14 mouse cellular contexts compared by ENCODE assay signal in genomic region chr11:88122545-88122944, GRCm38 (mm10). TPM values are rescaled to one million over a fixed set of nuclear protein-coding genes. Genes with fewer than 3 reads are reported as not detected.
DNase-seq lines count a peak whose midpoint lies in the region; ATAC-seq and TF ChIP-seq lines count a peak whose summit lies in the region.
"Had no signal": no experiment of that assay in that cellular context is flagged by ENCODE, and none has a peak within 500 bp of the region (broad histone marks: within the 10 kb centered on the region; RNA-seq: fewer than 3 reads in every experiment).

No protein-coding gene starts in this region.

- no peak for ATAC-seq in hindbrain, postnatal 0 days
- ATAC-seq in hindbrain, embryonic 13.5 days (ENCODE audit: low FRiP score), result no peak
- ATAC-seq: liver, postnatal 0 days had no signal

- H3K27me3 ChIP-seq in hindbrain, embryonic 10.5 days (ENCODE audit: insufficient read depth, poor library complexity, severe bottlenecking), result no peaks in the 10 kb centered on the region
- no peaks in the 10 kb centered on the region for H3K27me3 ChIP-seq in hindbrain, postnatal 0 days (ENCODE audit: insufficient read depth, low read length)
- H3K27me3 ChIP-seq in ES-Bruce4 (ENCODE audit: control insufficient read depth, insufficient read depth, low read length, poor library complexity, severe bottlenecking), result no peaks in the 10 kb centered on the region
- H3K27me3 ChIP-seq in embryonic facial prominence, embryonic 10.5 days (replicated peaks; ENCODE audit: low read depth, poor library complexity, severe bottlenecking), result no peaks in the 10 kb centered on the region
- H3K27me3 ChIP-seq in hindbrain, embryonic 13.5 days, result no peaks in the 10 kb centered on the region

- no peaks in the 10 kb centered on the region for H3K9me3 ChIP-seq in hindbrain, embryonic 10.5 days
- no peaks in the 10 kb centered on the region for H3K9me3 ChIP-seq in hindbrain, postnatal 0 days (ENCODE audit: low read length)
- H3K9me3 ChIP-seq in ES-Bruce4 (replicated peaks; ENCODE audit: control insufficient read depth, insufficient read depth, low read length, poor library complexity, severe bottlenecking), result no peaks in the 10 kb centered on the region
- H3K9me3 ChIP-seq in embryonic facial prominence, embryonic 10.5 days, result no peaks in the 10 kb centered on the region
- no peaks in the 10 kb centered on the region for H3K9me3 ChIP-seq in hindbrain, embryonic 13.5 days
- H3K9me3 ChIP-seq: G1E had no signal

- H3K4me1 ChIP-seq in hindbrain, embryonic 10.5 days (replicated peaks), result peaks cover 90% of the 10 kb centered on the region
- H3K4me1 ChIP-seq in hindbrain, postnatal 0 days (ENCODE audit: insufficient read depth, low read length), result peaks cover 32% of the 10 kb centered on the region
- peaks cover 7% of the 10 kb centered on the region for H3K4me1 ChIP-seq in ES-Bruce4 (ENCODE audit: control insufficient read depth, insufficient read depth, low read length)
- peaks cover 86% of the 10 kb centered on the region for H3K4me1 ChIP-seq in embryonic facial prominence, embryonic 10.5 days
- H3K4me1 ChIP-seq in hindbrain, embryonic 13.5 days (replicated peaks), result peaks cover 79% of the 10 kb centered on the region

- H3K36me3 ChIP-seq in hindbrain, embryonic 10.5 days, result peaks cover 7% of the 10 kb centered on the region
- H3K36me3 ChIP-seq in hindbrain, postnatal 0 days (ENCODE audit: insufficient read depth, low read length), result no peaks in the 10 kb centered on the region
- H3K36me3 ChIP-seq in ES-Bruce4 (ENCODE audit: control insufficient read depth, insufficient read depth, low read length, poor library complexity, severe bottlenecking), result no peaks in the 10 kb centered on the region
- peaks cover 13% of the 10 kb centered on the region for H3K36me3 ChIP-seq in embryonic facial prominence, embryonic 10.5 days (replicated peaks)
- H3K36me3 ChIP-seq in hindbrain, embryonic 13.5 days, result no peaks in the 10 kb centered on the region

- DNase-seq in hindbrain, embryonic 10.5 days (ENCODE audit: low spot score), result no peak
- no peak for DNase-seq in hindbrain, postnatal 0 days (ENCODE audit: low spot score)
- DNase-seq in embryonic facial prominence, embryonic 10.5 days (ENCODE audit: low spot score), result no peak
- DNase-seq in ovary, adult 18-20 months (ENCODE audit: low spot score), result no peak
- no peak for DNase-seq in frontal cortex, postnatal 14 days (ENCODE audit: low spot score in 2 of 2)
- DNase-seq: cerebellum, postnatal 10 days; kidney, adult 2 months; kidney, postnatal 36 days; layer of hippocampus, adult 9-11 months; liver, postnatal 0 days; lung, postnatal 14 days had no signal

- TF ChIP-seq POLR2A in ES-Bruce4 (IDR thresholded peaks at IDR 0.05; ENCODE audit: insufficient read depth, low read length), result no peak

- no peak overlapping the region for H3K4me2 ChIP-seq in hindbrain, postnatal 0 days (ENCODE audit: low read depth, low read length)
- H3K4me2 ChIP-seq in hindbrain, embryonic 13.5 days, result no peak overlapping the region

- TF ChIP-seq CTCF in hindbrain, postnatal 0 days (IDR thresholded peaks at IDR 0.05; ENCODE audit: low read depth), result no peak
- no peak for TF ChIP-seq CTCF in ES-Bruce4 (IDR thresholded peaks at IDR 0.05; ENCODE audit: low read depth, low read length)

- no peak for TF ChIP-seq EP300 in ES-Bruce4 (IDR thresholded peaks at IDR 0.05; ENCODE audit: insufficient read depth, low read depth, low read length)

- peak overlapping the region; percentile 75 for H3K27ac ChIP-seq in hindbrain, embryonic 10.5 days
- no peak overlapping the region for H3K27ac ChIP-seq in hindbrain, postnatal 0 days
- H3K27ac ChIP-seq in ES-Bruce4 (ENCODE audit: insufficient read depth, low read length), result peak overlapping the region; percentile 83
- H3K27ac ChIP-seq in embryonic facial prominence, embryonic 10.5 days (replicated peaks), result peak overlapping the region; percentile 48
- H3K27ac ChIP-seq in hindbrain, embryonic 13.5 days, result peak overlapping the region; percentile 30; the same call in 1 of the 2 replicates

- no peak overlapping the region for H3K9ac ChIP-seq in hindbrain, postnatal 0 days (replicated peaks; ENCODE audit: low read length)
- no peak overlapping the region for H3K9ac ChIP-seq in ES-Bruce4 (ENCODE audit: low read depth, poor library complexity, severe bottlenecking)
- no peak overlapping the region for H3K9ac ChIP-seq in hindbrain, embryonic 13.5 days
- H3K9ac ChIP-seq: liver, postnatal 0 days had no signal

- H3K4me3 ChIP-seq in hindbrain, embryonic 10.5 days, result no peak overlapping the region
- H3K4me3 ChIP-seq in hindbrain, postnatal 0 days (ENCODE audit: low read length), result no peak overlapping the region
- no peak overlapping the region for H3K4me3 ChIP-seq in ES-Bruce4 (ENCODE audit: low read depth, low read length)
- no peak overlapping the region for H3K4me3 ChIP-seq in embryonic facial prominence, embryonic 10.5 days
- no peak overlapping the region for H3K4me3 ChIP-seq in hindbrain, embryonic 13.5 days

- WGBS in hindbrain, embryonic 10.5 days, result 47% methylated on average over 5 of the region's 5 CpGs
- WGBS in hindbrain, postnatal 0 days, result 32% methylated on average over 5 of the region's 5 CpGs
- 48% methylated on average over 5 of the region's 5 CpGs for WGBS in embryonic facial prominence, embryonic 10.5 days
- WGBS in hindbrain, embryonic 13.5 days, result 23% methylated on average over 5 of the region's 5 CpGs

RNA-seq across cellular contexts. Expression of gene Cuedc1, which starts 24.7 kb away (rescaled TPM):
- polyA plus RNA-seq in hindbrain, embryonic 10.5 days (2016; fragmentation: Nextera tagmentation; extraction: Ambion mirVana), result 20.5 and 27.1 TPM in 2 replicates
- 33.6 and 44.6 TPM in 2 replicates for total RNA-seq in hindbrain, postnatal 0 days (2014; rRNA removed)
- 35.8 and 40.9 TPM in 2 replicates for polyA plus RNA-seq in hindbrain, postnatal 0 days (2015; fragmentation: Nextera tagmentation; extraction: Ambion mirVana)
- polyA plus RNA-seq in ES-Bruce4 (2011; ENCODE audit: insufficient read depth, insufficient read length, low read depth, missing spikeins), result 21.9 and 22.5 TPM in 2 replicates
- 20.8 and 21.9 TPM in 2 replicates for polyA plus RNA-seq in embryonic facial prominence, embryonic 10.5 days (2016; fragmentation: Nextera tagmentation; extraction: Ambion mirVana)
- 46.4 and 49.5 TPM in 2 replicates for polyA plus RNA-seq in hindbrain, embryonic 13.5 days (2015; fragmentation: Nextera tagmentation; extraction: Ambion mirVana)

RNA-seq across cellular contexts. Expression of gene Vezf1, which starts 54.5 kb away (rescaled TPM):
- polyA plus RNA-seq in hindbrain, embryonic 10.5 days (2016; fragmentation: Nextera tagmentation; extraction: Ambion mirVana), result 64.7 and 64.8 TPM in 2 replicates
- 32.7 and 33.5 TPM in 2 replicates for total RNA-seq in hindbrain, postnatal 0 days (2014; rRNA removed)
- 29.2 and 31.9 TPM in 2 replicates for polyA plus RNA-seq in hindbrain, postnatal 0 days (2015; fragmentation: Nextera tagmentation; extraction: Ambion mirVana)
- 43.4 and 44.8 TPM in 2 replicates for polyA plus RNA-seq in ES-Bruce4 (2011; ENCODE audit: insufficient read depth, insufficient read length, low read depth, missing spikeins)
- 59.4 and 60.0 TPM in 2 replicates for polyA plus RNA-seq in embryonic facial prominence, embryonic 10.5 days (2016; fragmentation: Nextera tagmentation; extraction: Ambion mirVana)
- polyA plus RNA-seq in hindbrain, embryonic 13.5 days (2015; fragmentation: Nextera tagmentation; extraction: Ambion mirVana), result 53.9 TPM in 2 replicates
